Mouse (Mus musculus): ENCODE measurements around the gene Tbc1d22a. TPM values are rescaled to one million over a fixed set of nuclear protein-coding genes. Genes with fewer than 3 reads are reported as not detected.
A peak's percentile ranks its signal among the peaks of the same experiment; 100 is the strongest.

Gene Tbc1d22a
- polyA plus RNA-seq, 3 experiments from 2014 or later, result 10.6 to 12.5 (median 11.6) TPM

DNA sequence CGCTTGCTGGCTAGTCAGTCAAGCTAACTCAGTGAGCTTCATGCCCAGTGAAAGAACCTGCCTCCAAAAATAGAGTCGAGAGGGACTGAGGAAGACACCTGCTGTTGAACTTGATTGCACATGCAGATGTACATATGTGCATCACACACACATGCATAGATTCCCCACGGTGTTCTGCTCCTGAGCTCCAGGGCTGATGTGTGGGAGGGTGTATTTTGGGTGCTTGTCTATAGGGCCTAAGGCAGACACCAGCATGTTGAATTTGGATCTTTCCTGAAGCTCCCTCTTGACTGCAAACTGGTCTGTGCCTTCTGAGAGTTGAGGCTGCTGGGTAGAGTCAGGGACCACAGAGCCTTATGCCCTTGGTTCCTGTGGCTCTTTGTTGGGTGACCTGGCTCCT lies 23.8 kb downstream of the Tbc1d22a start:
- no peak for ATAC-seq

- ATAC-seq, result no peak
These were observed 24.8 kb downstream of the Tbc1d22a start for GRCm38 (mm10) chr15:86239068-86239467.

DNA sequence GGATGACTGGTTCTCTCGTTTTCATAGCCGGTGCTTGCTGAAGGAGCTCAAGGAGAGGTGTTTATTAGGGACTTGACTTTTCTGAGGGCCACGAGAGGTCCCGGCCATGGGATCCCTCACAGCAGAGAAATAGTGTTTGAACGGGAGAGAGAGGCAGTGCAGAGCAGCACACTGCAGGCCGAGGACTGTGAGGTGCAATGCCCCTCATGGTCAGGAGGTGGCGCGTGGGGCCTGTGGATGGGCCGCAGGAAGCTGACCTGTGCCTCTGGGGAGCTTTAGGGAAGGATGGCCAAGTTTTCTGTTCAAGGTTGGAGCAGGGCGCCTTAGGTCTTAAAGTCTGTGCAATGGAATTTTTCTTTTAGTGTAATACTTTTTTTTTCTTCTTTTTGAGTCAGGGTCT lies 25.5 kb downstream of the Tbc1d22a start:
- no peak for ATAC-seq

- peak; percentile 63 for ATAC-seq
These were observed 29.4 kb downstream of the Tbc1d22a start for GRCm38 (mm10) chr15:86243708-86244107.

GRCm38 (mm10) chr15:86244380-86244779 lies 30.1 kb downstream of the Tbc1d22a start:
- no peak for ATAC-seq

- ATAC-seq, result peak; percentile 56
These were observed 36.0 kb downstream of the Tbc1d22a start for GRCm38 (mm10) chr15:86250269-86250668.

- ATAC-seq, result no peak
These were observed 37.9 kb downstream of the Tbc1d22a start for GRCm38 (mm10) chr15:86252130-86252529.

- ATAC-seq, result no peak
These were observed 38.4 kb downstream of the Tbc1d22a start for GRCm38 (mm10) chr15:86252684-86253083.

DNA sequence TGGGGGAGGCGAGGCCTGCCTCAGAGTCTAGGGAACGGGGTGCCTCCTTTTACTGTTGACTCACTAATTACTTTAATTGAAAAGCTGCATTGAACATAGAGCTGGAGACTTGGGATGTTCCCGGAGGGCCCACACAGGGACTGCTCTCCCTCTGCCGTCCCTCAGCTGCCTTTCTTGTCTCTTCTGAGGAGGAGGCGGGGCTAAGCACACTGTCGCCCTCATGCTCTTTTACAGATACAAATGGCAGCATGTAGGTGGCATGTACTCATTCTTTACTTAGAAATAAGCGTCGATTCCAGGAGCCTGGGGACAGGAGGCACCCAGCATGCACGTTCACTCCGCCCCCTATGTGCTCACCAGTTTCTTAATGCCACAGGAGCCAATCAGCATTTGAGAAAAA lies 39.2 kb downstream of the Tbc1d22a start:
- ATAC-seq, result no peak

DNA sequence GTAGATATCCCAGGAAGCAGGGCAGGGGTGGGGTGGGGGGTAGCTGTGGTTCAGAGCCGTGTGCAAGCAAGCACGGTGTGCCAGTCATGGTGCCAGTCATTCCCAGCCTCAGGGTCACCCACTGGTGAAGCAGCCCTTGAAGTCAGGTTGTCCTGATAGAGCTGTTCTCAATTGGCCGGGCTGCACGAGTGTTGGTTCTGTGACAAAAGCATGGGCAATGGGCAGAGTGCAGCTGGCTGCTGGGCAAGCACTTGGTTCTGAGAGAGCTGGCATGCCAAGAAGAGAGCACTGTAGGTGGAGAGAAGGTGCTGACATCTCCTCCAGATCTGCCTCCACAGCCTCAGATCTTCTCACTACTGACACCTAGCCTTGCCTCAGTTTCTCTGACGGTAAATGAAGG lies 41.9 kb downstream of the Tbc1d22a start:
- ATAC-seq, result no peak

- ATAC-seq, result no peak
These were observed 42.5 kb downstream of the Tbc1d22a start for GRCm38 (mm10) chr15:86256728-86257179.

DNA sequence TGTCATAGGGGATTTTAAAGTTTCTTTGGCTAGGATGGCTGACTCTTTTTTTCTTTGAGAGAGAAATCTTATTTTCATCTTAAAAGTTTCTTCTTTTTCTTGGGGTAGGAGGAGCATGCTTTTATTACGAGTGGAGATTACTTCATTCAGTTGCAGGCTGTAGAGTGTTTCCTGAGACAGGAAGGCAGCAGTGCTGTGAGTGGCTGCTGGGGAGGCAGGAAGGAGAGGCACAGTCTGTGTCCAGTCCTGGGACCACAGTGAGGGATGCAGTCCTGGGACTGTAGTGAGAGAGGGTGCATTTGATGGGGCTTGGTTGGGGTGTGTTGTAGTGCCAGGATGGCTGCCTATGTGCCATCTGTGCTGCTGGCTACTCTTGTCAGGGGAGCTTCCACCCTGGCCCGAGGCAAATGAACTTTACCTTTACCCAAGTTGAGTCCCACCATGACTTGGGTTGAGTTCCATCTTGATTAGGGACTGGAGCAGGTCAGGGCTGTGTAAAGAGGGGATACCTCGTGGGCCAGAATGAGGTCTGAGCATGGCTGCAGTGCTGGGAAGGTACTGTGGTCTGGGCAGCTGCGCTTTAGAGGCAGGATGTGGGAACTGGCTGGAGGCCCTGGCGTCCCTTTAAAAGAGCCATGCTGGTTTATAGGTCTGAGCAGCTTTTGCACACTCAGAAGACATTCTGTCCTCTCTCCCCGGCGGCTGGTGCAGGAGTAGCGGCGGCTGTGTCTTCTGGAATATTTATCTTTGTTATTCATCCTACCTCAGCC lies 43.8 kb downstream of the Tbc1d22a start:
- ATAC-seq, result no peak

DNA sequence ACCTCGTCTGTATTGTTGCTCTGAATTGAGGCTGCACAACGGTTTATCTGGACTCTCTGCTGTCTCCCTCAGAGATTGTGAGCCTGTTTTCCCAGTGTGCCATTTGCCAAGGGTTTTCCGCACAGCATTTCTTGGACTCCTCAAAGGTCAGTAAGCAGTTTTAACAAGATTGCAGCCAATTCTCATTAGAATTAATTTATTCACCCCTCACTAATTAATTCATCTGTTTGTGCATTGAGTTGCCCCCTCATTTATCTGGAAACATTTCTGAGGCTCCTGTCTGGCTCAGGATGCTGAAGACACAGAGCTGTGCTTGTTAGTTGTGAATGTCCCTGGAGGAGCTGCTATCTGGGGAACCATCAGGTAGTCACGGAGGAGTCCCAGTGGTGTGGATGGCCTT lies 45.0 kb downstream of the Tbc1d22a start:
- no peak for ATAC-seq

GRCm38 (mm10) chr15:86260111-86260510 lies 45.9 kb downstream of the Tbc1d22a start:
- ATAC-seq, result no peak

DNA sequence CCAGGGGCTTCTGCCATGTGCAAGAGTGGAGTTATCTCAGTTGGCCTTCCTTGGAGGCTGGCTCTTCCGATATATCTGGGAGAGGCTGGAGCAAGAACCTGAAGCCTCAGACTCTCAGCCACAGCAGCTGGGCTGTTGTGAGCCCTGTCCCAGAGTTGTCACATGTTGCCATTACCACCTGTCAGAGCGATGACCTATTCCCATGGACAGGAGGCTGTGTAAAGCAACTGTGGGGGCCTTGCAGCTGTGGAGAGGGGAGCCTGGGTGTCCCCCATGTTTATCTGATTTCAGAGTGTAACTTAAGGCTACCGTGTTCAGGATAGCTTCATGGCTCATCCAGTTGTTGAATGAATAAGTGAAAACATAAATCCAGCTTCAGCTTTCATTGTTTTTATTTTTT lies 50.1 kb downstream of the Tbc1d22a start:
- ATAC-seq, result no peak

- no peak for ATAC-seq
These were observed 50.5 kb downstream of the Tbc1d22a start for GRCm38 (mm10) chr15:86264803-86265202.

DNA sequence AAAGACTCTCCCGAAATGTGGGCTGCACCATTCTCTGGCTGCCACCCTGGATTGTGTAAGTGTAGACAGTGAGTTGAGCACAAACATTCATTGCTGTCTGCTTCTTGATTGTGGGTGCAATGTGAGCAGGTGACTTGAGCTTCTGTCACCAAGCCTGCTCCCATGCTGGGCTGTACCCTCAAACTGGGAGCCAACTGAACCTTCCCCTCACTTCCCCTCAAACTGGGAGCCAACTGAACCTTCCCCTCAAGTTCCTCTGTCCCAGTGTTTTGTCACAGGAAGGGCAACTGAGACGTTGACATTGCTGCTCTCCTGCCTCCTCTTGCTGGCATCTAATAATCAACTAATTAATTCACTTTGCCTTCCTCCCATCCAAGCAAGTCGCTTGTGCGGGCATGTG lies 52.7 kb downstream of the Tbc1d22a start:
- ATAC-seq, result no peak

DNA sequence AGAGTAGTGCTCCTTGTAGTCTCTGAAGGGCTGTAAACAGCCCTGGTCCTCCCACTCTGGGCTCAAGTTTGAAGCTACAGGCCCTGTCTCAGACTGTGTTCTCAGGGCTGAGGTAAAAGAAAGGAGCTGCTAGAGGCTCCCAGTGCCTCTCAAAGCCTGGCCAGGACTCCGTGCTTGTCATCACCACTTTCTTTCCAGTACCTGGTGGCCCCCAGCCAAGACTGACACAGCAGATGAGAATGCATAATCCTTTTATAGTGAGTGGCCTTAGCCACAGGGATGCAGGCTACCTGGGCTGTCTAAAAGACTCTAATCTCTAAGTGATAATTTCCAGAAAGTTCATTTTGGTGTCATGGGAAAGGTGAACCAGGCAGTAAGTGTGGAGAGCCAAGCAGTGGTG lies 54.3 kb downstream of the Tbc1d22a start:
- ATAC-seq, result no peak

DNA sequence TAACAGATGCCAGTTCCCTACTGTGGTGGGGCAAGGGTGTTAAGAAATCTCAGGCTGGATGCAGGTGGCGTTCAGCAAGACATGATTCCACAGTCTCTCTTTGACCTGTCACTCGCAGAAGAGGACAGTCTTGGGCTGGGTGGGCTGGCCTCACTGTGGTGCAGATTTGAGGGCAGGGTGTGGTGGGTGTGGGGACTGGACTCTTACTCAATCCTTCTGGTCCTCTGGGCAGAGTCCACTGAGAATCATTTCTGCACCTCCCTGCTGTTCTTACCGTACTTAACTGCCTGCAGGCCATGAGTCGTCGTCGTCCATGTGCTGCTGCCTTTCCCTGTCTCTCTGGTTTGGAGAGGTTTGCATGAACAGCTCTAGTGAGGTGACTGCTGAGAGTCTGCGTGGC lies 61.5 kb downstream of the Tbc1d22a start:
- ATAC-seq, result no peak

GRCm38 (mm10) chr15:86276538-86277264 lies 62.4 kb downstream of the Tbc1d22a start:
- no peak for ATAC-seq

DNA sequence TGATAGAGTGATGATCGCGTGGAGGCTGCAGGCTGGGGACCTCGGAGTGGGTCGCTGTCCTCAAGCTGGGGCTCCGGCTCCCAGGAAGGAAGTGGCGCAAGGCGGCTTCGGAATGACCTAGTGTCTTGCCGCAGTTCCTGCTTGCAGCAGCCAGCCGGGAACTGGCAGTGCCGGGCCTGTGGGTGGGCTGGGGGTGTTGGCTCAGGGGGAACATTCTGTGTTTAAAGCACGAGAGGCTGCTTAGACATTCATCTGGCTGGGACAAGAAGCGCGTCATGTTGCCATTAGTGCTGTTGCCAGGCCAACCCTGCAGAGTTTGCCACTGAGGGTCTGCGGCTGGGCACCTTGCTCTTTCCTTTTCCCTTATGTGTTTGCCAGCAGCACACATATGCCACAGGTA lies 63.2 kb downstream of the Tbc1d22a start:
- ATAC-seq, result no peak

DNA sequence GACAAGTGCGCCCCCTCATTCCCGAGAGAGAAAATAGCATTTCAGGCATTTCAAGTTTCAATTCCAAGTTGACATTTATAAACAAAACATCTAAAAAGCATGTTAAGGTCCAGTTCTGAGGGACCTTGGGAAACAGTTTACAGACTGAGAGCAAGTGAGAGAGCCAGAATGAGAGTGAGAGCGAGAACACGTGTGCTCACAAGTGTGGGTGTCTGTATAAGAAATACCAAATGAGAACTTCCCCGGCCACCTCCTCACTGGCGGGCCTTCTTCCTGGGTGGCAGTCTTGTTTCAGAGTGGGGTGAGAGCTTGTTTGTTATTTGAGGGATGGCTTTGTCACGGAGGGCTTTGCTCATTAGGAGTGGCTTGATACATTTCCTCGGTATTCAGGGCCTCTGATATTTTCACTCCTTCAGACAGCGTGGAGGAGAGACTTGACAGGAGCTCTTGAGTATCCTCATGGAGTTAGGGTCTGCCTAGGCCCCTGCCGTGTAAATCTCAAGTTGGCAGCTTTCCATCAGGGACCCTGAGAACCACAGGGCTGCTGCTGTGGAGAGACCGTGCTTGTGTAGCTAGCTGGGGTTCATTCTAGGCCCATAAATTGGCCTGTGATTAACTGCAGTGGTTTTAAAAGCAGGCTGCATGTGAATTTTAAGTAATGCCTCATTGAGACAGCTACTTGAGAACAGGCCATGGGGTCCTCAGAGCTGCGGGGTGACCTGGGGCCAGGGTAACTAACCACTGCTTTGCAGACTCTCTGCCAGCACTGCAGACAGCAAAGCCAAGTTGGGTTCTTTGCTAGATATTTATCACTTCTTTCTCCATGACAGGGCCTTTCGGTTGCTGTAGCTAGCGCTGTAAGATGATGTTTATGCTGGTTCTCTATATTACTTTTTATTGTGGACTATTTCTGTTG lies 65.1 kb downstream of the Tbc1d22a start:
- no peak for ATAC-seq

DNA sequence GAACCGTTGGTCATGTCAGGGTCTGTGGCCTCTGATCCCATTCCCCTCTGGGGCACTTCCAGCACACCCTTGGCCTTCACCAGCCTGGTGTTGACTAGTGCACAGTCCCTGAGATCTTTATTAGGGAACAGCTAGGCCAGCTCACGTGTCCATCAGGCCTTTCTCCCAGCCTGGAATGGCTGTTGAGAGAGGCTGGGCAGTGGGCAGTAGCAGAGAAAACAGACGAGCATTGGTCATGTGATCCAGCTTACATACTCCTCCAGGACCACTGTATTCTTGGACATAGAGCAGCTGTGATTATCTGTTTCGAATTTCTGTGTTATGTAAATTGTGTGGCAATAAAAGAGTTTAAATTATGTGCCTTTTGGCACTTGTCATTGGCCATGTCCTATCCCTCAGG lies 65.9 kb downstream of the Tbc1d22a start:
- no peak for ATAC-seq

Data from inflammation-experienced regulatory T-cells, adult 6 months (primary cell).